ENCODE assay signal across 8 mouse cellular contexts in the genomic region with DNA sequence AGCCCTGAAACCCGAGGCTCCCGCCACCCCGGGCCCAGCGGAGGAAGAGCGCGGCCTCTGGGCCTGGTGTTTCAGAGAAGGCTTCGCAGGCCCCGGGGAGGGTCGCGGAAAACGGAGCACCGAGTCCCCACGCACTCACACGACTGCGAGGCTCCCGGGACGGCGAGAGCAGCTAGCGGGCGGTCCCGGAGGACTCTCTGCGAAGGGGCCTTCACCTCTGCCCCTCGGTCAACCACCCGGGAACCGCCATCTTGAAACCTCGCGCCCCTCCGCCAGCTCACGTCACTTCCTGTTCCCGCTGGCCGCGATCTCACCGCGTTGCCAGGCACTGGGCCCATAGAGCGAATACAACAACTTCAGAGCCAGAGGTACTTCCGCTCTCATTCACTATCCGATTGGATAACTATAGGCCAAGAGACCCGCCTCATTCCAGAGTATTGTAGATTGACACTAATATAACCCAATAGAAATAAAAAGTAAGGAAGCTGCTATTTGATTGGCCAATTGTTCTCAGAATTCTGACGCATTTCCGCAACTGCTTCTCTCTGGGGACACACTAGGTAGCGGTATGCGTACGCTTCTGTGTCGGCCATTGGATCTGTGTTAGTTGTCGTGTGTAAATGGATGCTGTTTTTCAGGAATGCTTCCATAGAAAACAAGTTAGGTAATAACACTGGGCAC. TPM values are rescaled to one million over a fixed set of nuclear protein-coding genes. Genes with fewer than 3 reads are reported as not detected.
DNase-seq lines count a peak whose midpoint lies in the region; ATAC-seq and TF ChIP-seq lines count a peak whose summit lies in the region.

Gene Wbp11, minus strand, starts transcription at position 353 of the 681 bp plus-strand sequence.

- H3K4me3 ChIP-seq in G1E (ENCODE audit: low read depth, low read length): peak within 1 kb of the TSS; percentile 93
- H3K4me3 ChIP-seq in forebrain, embryonic 16.5 days (replicated peaks; ENCODE audit: low read length): peak within 1 kb of the TSS; percentile 100
- peak within 1 kb of the TSS; percentile 93 for H3K4me3 ChIP-seq in layer of hippocampus, adult 2 months
- peak within 1 kb of the TSS; percentile 100 for H3K4me3 ChIP-seq in lung, embryonic 14.5 days (ENCODE audit: low read depth, low read length)
- H3K4me3 ChIP-seq in olfactory bulb, adult 2 months (ENCODE audit: insufficient read depth, low read depth, low read length): peak within 1 kb of the TSS; percentile 84
- peak within 1 kb of the TSS; percentile 80 for H3K4me3 ChIP-seq in thymus, adult 2 months (ENCODE audit: control insufficient read depth, insufficient read depth, low read length)

- H3K9ac ChIP-seq in forebrain, embryonic 16.5 days (replicated peaks; ENCODE audit: low read depth, low read length): peak within 1 kb of the TSS; percentile 97
- peak within 1 kb of the TSS; percentile 99 for H3K9ac ChIP-seq in lung, embryonic 14.5 days

- peak within 1 kb of the TSS; percentile 91 for H3K27ac ChIP-seq in forebrain, embryonic 16.5 days (ENCODE audit: low read length)
- peak within 1 kb of the TSS; percentile 97 for H3K27ac ChIP-seq in layer of hippocampus, adult 2 months
- H3K27ac ChIP-seq in lung, embryonic 14.5 days (ENCODE audit: low read depth): peak within 1 kb of the TSS; percentile 91
- H3K27ac ChIP-seq in olfactory bulb, adult 2 months (ENCODE audit: insufficient read depth, low read depth, low read length): peak within 1 kb of the TSS; percentile 88
- H3K27ac ChIP-seq in thymus, adult 2 months (ENCODE audit: control insufficient read depth, insufficient read depth, low read length): no peak within 1 kb of the TSS

- H3K27me3 ChIP-seq in G1E (ENCODE audit: insufficient read depth, low read length): no peaks in the 10 kb centered on the region
- no peaks in the 10 kb centered on the region for H3K27me3 ChIP-seq in forebrain, embryonic 16.5 days (replicated peaks; ENCODE audit: control insufficient read depth, insufficient read depth, low read length)
- no peaks in the 10 kb centered on the region for H3K27me3 ChIP-seq in lung, embryonic 14.5 days (ENCODE audit: insufficient read depth, low read length)
- no peaks in the 10 kb centered on the region for H3K27me3 ChIP-seq in thymus, adult 2 months (ENCODE audit: control insufficient read depth, insufficient read depth, low read length)

- peaks cover 32% of the 10 kb centered on the region for H3K4me1 ChIP-seq in G1E (ENCODE audit: insufficient read depth, low read depth, low read length)
- peaks cover 8% of the 10 kb centered on the region for H3K4me1 ChIP-seq in forebrain, embryonic 16.5 days (replicated peaks; ENCODE audit: control insufficient read depth, insufficient read depth, low read length)
- no peaks in the 10 kb centered on the region for H3K4me1 ChIP-seq in lung, embryonic 14.5 days (ENCODE audit: insufficient read depth)
- H3K4me1 ChIP-seq in olfactory bulb, adult 2 months (ENCODE audit: control insufficient read depth, insufficient read depth, low read length): no peaks in the 10 kb centered on the region
- H3K4me1 ChIP-seq in thymus, adult 2 months (replicated peaks; ENCODE audit: control insufficient read depth, insufficient read depth, low read length): peaks cover 15% of the 10 kb centered on the region

- intact Hi-C loops in heart, postnatal 36 days (cut with DNase I): loop anchor here (1.0 to 10.0 kb wide), 2 partner anchors 24 to 1903 kb away; partner anchors contain the start of genes Cdkn1b and Hist4h4

- WGBS in forebrain, embryonic 16.5 days: under 1% methylated on average over 45 of the region's 45 CpGs
- under 1% methylated on average over 45 of the region's 45 CpGs for WGBS in lung, embryonic 14.5 days
- WGBS in olfactory bulb, adult 2 months: under 1% methylated on average over 45 of the region's 45 CpGs
- WGBS in thymus, adult 2 months: under 1% methylated on average over 45 of the region's 45 CpGs

- no peak for TF ChIP-seq CTCF in G1E (IDR thresholded peaks at IDR 0.05; ENCODE audit: low read depth, low read length)
- peak; percentile 54 for TF ChIP-seq CTCF in layer of hippocampus, adult 2 months (conservative IDR thresholded peaks at IDR 0.05)
- peak; percentile 47; the same call in 1 of the 2 replicates for TF ChIP-seq CTCF in lung, embryonic 14.5 days (IDR thresholded peaks at IDR 0.05; ENCODE audit: low read depth)
- no peak for TF ChIP-seq CTCF in olfactory bulb, adult 2 months (IDR thresholded peaks at IDR 0.05; ENCODE audit: insufficient read depth, low read depth, low read length)
- TF ChIP-seq CTCF in thymus, adult 2 months (IDR thresholded peaks at IDR 0.05; ENCODE audit: borderline replicate concordance, control insufficient read depth, extremely low read depth, insufficient read depth, low read length, poor library complexity): no peak

- no peaks in the 10 kb centered on the region for H3K9me3 ChIP-seq in G1E (replicated peaks)
- no peaks in the 10 kb centered on the region for H3K9me3 ChIP-seq in forebrain, embryonic 16.5 days (ENCODE audit: control insufficient read depth, low read length)
- H3K9me3 ChIP-seq in lung, embryonic 14.5 days (ENCODE audit: low read depth, low read length): no peaks in the 10 kb centered on the region

- peak; percentile 91 for DNase-seq in G1E (ENCODE audit: low spot score)
- peak; percentile 95 to 97 for DNase-seq in cerebellum, adult 18-20 months
- peak; percentile 94 to 95 for DNase-seq in heart, postnatal 36 days
- peak; percentile 96 to 98 for DNase-seq in layer of hippocampus, adult 2 months (ENCODE audit: low spot score in 2 of 2)
- peak; percentile 98 for DNase-seq in lung, embryonic 14.5 days
- DNase-seq in thymus, adult 2 months: peak; percentile 92

- H3K4me2 ChIP-seq in forebrain, embryonic 16.5 days (ENCODE audit: low read length): peak within 1 kb of the TSS; percentile 84
- peak within 1 kb of the TSS; percentile 66 for H3K4me2 ChIP-seq in lung, embryonic 14.5 days

- TF ChIP-seq POLR2A in olfactory bulb, adult 2 months (IDR thresholded peaks at IDR 0.05; ENCODE audit: insufficient read depth, low read depth, low read length): peak; percentile 56
- TF ChIP-seq POLR2A in thymus, adult 2 months (IDR thresholded peaks at IDR 0.05; ENCODE audit: control insufficient read depth, extremely low read depth, insufficient read depth, low read length, poor library complexity): peak; percentile 66; the same call in 1 of the 2 replicates

- H3K36me3 ChIP-seq in G1E (replicated peaks): peaks cover 22% of the 10 kb centered on the region
- H3K36me3 ChIP-seq in forebrain, embryonic 16.5 days (ENCODE audit: control insufficient read depth, insufficient read depth): peaks cover 13% of the 10 kb centered on the region
- peaks cover 23% of the 10 kb centered on the region for H3K36me3 ChIP-seq in lung, embryonic 14.5 days (ENCODE audit: insufficient read depth)
- H3K36me3 ChIP-seq in thymus, adult 2 months (ENCODE audit: control insufficient read depth, insufficient read depth, low read length): peaks cover 17% of the 10 kb centered on the region

- peak; percentile 99 for ATAC-seq in G1E (ENCODE audit: extremely low read depth, insufficient number of reproducible peaks, low FRiP score, poor library complexity, severe bottlenecking)
- ATAC-seq in forebrain, embryonic 16.5 days: peak; percentile 100
- peak; percentile 100 for ATAC-seq in lung, embryonic 14.5 days (ENCODE audit: insufficient read depth)

RNA-seq across cellular contexts. Expression of gene Wbp11, which starts in this region (rescaled TPM):
- total RNA-seq in G1E (2014; fragmentation: Nextera tagmentation) (172 and 202 TPM in 2 replicates), G1E (2017) (35.3 and 49.0 TPM in 2 replicates)
- 307 and 347 TPM in 2 replicates for polyA plus RNA-seq in G1E (2012)
- polyA plus RNA-seq in forebrain, embryonic 16.5 days (2015; fragmentation: Nextera tagmentation; extraction: Ambion mirVana): 79.2 and 82.3 TPM in 2 replicates
- 10 to 100 TPM; 63.3 to 64.1 TPM for total RNA-seq in heart, postnatal 36 days (2021)
- total RNA-seq in layer of hippocampus, adult 2 months (2021): 100 to 1,000 TPM; 134 to 138 TPM
- 130 and 134 TPM in 2 replicates for polyA plus RNA-seq in lung, embryonic 14.5 days (2014; fragmentation: Nextera tagmentation; extraction: Ambion mirVana)
- polyA plus RNA-seq in olfactory bulb, adult 2 months (2012; ENCODE audit: insufficient read depth, insufficient read length, low replicate concordance, missing spikeins): 319 and 436 TPM in 2 replicates
- 72.3 and 91.3 TPM in 2 replicates for polyA plus RNA-seq in thymus, adult 2 months (2012; rRNA removed)

Comparison
In these comparisons a context has a peak if more than half of its experiments do, and no peak if none do; other contexts are left out.
1. CTCF ChIP-seq: peak in layer of hippocampus, adult 2 months (single experiment) and lung, embryonic 14.5 days (single experiment); none in G1E (single experiment), olfactory bulb, adult 2 months (single experiment) and thymus, adult 2 months (single experiment).
2. Peak in every context shown above with its lines, with median percentiles within 50 percentile points of each other: ATAC-seq, DNase-seq and H3K4me3 ChIP-seq.